Mouse (Mus musculus): ENCODE measurements around the gene Gstm1. TPM values are rescaled to one million over a fixed set of nuclear protein-coding genes. Genes with fewer than 3 reads are reported as not detected.

Gene Gstm1
- total RNA-seq, 2 experiments from 2014 or later = 151 to 159 TPM

DNA sequence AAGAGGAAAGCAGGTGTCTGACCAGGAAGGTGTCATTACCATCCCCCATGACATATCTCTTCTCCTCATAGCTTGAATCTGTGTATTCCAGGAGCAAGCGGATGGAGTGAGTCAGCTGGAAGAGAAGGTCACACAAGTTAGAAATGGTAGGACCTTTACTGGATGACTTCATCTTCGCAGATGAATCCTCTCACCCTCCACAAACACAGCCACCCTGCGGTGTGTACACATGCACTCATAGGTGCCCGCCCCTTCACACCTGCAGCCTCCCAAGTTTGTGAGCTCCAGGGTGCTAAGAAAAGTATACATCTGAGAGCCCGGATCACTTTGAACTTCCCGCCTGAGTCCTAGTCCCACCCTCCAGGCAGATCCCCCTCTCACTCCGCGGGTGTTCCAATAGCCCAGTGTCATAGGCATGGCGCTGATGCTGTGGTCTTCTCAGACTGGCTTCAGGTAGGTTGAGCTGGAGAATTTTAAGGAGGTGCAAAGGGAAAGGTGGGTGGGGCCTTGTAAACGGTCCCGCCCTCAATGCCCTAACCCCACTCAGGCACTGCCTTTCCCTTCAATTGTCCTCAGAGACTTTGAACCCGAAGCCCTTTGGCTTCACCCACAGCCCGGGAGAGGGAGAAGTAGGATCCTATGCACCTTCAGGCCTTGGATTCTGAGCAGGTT lies 48.9 kb downstream of the Gstm1 start, which contains the start of gene Gstm3:
TSS of gene Gstm3 (minus strand) at position 560 of the 672 bp plus-strand sequence.
- no peak for DNase-seq (ENCODE audit: low spot score in 2 of 2)

DNA sequence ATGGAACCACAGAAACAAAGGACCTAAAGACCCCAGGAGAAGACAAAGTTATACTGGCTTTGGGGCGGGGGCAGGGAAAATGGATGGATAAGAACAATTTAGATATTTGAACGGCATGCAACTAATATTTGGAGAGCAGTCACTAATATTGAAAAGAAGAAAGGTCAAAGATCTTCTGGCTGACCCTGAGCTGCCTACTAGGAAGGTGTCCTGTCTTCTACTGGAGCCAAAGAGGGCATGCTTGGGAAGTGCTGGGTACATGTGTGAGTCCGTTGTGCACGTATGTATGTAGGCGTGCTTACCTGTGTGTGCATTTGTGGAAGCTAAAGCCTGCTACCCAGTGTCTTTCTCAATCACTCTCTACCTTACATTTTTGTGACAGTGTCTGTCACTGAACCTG lies 51.1 kb downstream of the Gstm1 start:
- DNase-seq (ENCODE audit: low spot score in 2 of 2) = no peak

GRCm38 (mm10) chr3:107965592-107965991 lies 52.2 kb downstream of the Gstm1 start:
- DNase-seq (ENCODE audit: low spot score in 2 of 2) = no peak

DNA sequence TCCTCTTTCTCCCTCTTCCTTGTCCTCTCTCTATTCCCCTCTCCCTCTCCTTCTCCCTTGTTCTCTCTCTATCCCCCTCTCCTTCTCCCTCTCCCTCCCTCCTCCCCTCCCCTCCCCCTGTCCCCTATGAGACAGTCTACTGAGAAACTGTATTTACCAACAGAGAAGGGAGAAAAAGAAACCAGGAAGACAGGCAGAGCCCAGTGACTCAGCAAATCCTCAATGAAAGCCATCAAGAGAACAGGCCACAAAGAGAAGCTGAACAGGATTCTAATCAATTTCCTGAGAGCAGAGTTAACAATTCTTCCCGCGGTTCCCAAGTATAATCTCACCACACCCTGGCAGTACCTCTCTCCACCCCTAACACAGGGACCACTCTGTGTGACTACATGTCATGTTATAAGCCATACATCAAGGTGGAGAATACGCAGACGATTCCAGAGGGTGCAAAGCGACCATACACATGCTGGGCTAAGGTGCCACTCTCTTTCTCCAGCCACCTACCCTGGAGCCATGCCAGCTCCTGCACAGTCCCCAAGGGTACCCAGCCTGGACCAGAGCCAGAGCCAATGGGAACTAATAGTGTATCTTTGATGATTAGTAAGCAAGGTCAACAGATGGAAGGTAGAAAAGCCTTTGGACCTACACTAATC lies 53.0 kb downstream of the Gstm1 start:
- DNase-seq (ENCODE audit: low spot score in 2 of 2) = no peak

DNA sequence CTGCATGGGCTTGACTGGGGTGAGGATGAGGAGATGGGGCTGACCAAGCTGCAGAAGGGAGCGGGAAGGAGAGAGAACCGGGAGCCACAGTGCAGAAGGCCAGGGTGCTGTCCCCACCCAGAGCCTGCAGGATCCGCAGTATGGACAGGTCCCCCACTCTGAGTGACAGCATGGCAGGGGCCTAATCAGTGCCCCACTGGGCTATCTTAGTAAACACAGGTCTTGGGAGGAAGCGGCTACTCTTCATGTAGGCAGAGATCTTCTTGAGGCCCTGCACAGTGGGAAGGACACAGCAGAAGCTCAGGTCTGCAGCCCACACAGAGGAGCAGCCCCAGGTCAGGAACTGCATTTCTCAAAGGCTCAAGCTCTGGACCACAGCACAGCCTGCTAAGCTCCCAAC lies 53.7 kb downstream of the Gstm1 start:
- no peak for DNase-seq (ENCODE audit: low spot score in 2 of 2)

Other genes starting within 250 kb of the Gstm1 start
- gene Eps8l3, start 140.7 kb downstream of the Gstm1 start, total RNA-seq (2021) = not detected
- 100 to 1,000 TPM; 229 to 240 TPM for gene Gstm5, start 122.2 kb downstream of the Gstm1 start, total RNA-seq (2021)
- gene Gstm7, start 86.2 kb downstream of the Gstm1 start, total RNA-seq (2021) = 10 to 100 TPM; 88.4 to 91.6 TPM
- 1 to 10 TPM; 7.8 to 9.8 TPM for gene Gstm6, start 74.2 kb downstream of the Gstm1 start, total RNA-seq (2021)
- not detected for gene Gstm3, start 48.7 kb downstream of the Gstm1 start, total RNA-seq (2021)
- 1 to 10 TPM; 2.2 to 4.0 TPM for gene Gstm2, start 31.5 kb downstream of the Gstm1 start, total RNA-seq (2021)
- 10 to 100 TPM; 11.3 to 13.2 TPM for gene Gstm4, start 26.9 kb upstream of the Gstm1 start, total RNA-seq (2021)
- 10 to 100 TPM; 55.6 to 58.8 TPM for gene Ampd2, start 68.7 kb upstream of the Gstm1 start, total RNA-seq (2021)
- not detected for gene Gnat2, start 74.8 kb upstream of the Gstm1 start, total RNA-seq (2021)
- 10 to 100 TPM; 38.1 to 44.4 TPM for gene Gnai3, start 128.2 kb upstream of the Gstm1 start, total RNA-seq (2021)
- 10 to 100 TPM; 14.4 to 15.2 TPM for gene Gpr61, start 136.9 kb upstream of the Gstm1 start, total RNA-seq (2021)
- gene Amigo1, start 168.4 kb upstream of the Gstm1 start, total RNA-seq (2021) = 10 to 100 TPM; 47.2 to 49.0 TPM
- 10 to 100 TPM; 11.5 to 12.4 TPM for gene Cyb561d1, start 183.2 kb upstream of the Gstm1 start, total RNA-seq (2021)
- 10 to 100 TPM; 20.9 to 24.4 TPM for gene Atxn7l2, start 193.0 kb upstream of the Gstm1 start, total RNA-seq (2021)
- gene Sypl2, start 208.7 kb upstream of the Gstm1 start, total RNA-seq (2021) = 1 to 10 TPM; 1.8 to 2.6 TPM
- gene Psma5, start 239.0 kb upstream of the Gstm1 start, total RNA-seq (2021) = 10 to 100 TPM; 77.2 to 80.1 TPM